Mouse (Mus musculus): ENCODE results near the gene Sprr2a1. TPM values are rescaled to one million over a fixed set of nuclear protein-coding genes. Genes with fewer than 3 reads are reported as not detected.
"Not testable (repeated sequence)": the region's sequence is repeated elsewhere in the genome, so short reads cannot be mapped to it uniquely, and the experiment has no call there.

Sprr2a1 gene
- total RNA-seq (2014; rRNA removed) (not detected in 2 replicates), polyA plus RNA-seq (2015; fragmentation: Nextera tagmentation; extraction: Ambion mirVana) (not detected in 2 replicates)

- H3K27me3 ChIP-seq (ENCODE audit: insufficient read depth, low read length); DNase-seq: not testable (repeated sequence)
- WGBS = no CpG with 5 or more reads among the region's 2 CpGs
Measured at GRCm38 (mm10) chr3:92215569-92215968, at the start of gene Sprr2a1, which contains the start of gene Sprr2a2. Sprr2a1 (plus strand) TSS chr3:92215799. Sprr2a2 (plus strand) TSS chr3:92215920.

GRCm38 (mm10) chr3:92169847-92170246 lies 45.8 kb upstream of the Sprr2a1 start:
- ATAC-seq = no peak

More at GRCm38 (mm10) chr3:92215569-92215968, at the start of gene Sprr2a1, which contains the start of gene Sprr2a2:
- not testable (repeated sequence) for H3K4me1 ChIP-seq (ENCODE audit: insufficient read depth); H3K9me3 ChIP-seq (ENCODE audit: low read length); H3K9ac ChIP-seq; H3K36me3 ChIP-seq (ENCODE audit: insufficient read depth); ATAC-seq; H3K4me3 ChIP-seq (ENCODE audit: low read depth, low read length); H3K4me2 ChIP-seq (ENCODE audit: low read depth); H3K27ac ChIP-seq (ENCODE audit: low read depth, low read length)

GRCm38 (mm10) chr3:92176880-92177279 lies 38.7 kb upstream of the Sprr2a1 start:
- no peaks in the 10 kb centered on the region for H3K4me1 ChIP-seq (ENCODE audit: insufficient read depth)
- TF ChIP-seq CTCF (IDR thresholded peaks at IDR 0.05; ENCODE audit: low read depth) = no peak
- H3K36me3 ChIP-seq (ENCODE audit: insufficient read depth) = no peaks in the 10 kb centered on the region
- H3K27me3 ChIP-seq (ENCODE audit: insufficient read depth, low read length) = no peaks in the 10 kb centered on the region
- no peak overlapping the region for H3K9ac ChIP-seq
- no peak for ATAC-seq
- no peaks in the 10 kb centered on the region for H3K9me3 ChIP-seq (ENCODE audit: low read length)
- no peak for DNase-seq
- no peak overlapping the region for H3K4me3 ChIP-seq (ENCODE audit: low read depth, low read length)
- H3K4me2 ChIP-seq (ENCODE audit: low read depth) = no peak overlapping the region
- WGBS = 64% methylated on average over 1 of the region's 1 CpGs
- no peak overlapping the region for H3K27ac ChIP-seq (ENCODE audit: low read depth, low read length)

More at GRCm38 (mm10) chr3:92169847-92170246, 45.8 kb upstream of the Sprr2a1 start:
- no peaks in the 10 kb centered on the region for H3K27me3 ChIP-seq (ENCODE audit: insufficient read depth, low read length)
- H3K27ac ChIP-seq (ENCODE audit: low read depth, low read length) = no peak overlapping the region
- no peaks in the 10 kb centered on the region for H3K4me1 ChIP-seq (ENCODE audit: insufficient read depth)
- H3K36me3 ChIP-seq (ENCODE audit: insufficient read depth) = no peaks in the 10 kb centered on the region
- no peak overlapping the region for H3K4me3 ChIP-seq (ENCODE audit: low read depth, low read length)
- H3K4me2 ChIP-seq (ENCODE audit: low read depth) = no peak overlapping the region
- H3K9me3 ChIP-seq (ENCODE audit: low read length) = no peaks in the 10 kb centered on the region
- no peak for TF ChIP-seq CTCF (IDR thresholded peaks at IDR 0.05; ENCODE audit: low read depth)
- H3K9ac ChIP-seq = no peak overlapping the region
- DNase-seq = no peak
- 88% methylated on average over 3 of the region's 3 CpGs for WGBS

GRCm38 (mm10) chr3:92195512-92196200 lies 19.9 kb upstream of the Sprr2a1 start:
- Histone ChIP-seq H3K9me3 (ENCODE audit: low read length) (no peaks in the 10 kb centered on the region), H3K27ac (ENCODE audit: low read depth, low read length) (no peak overlapping the region), H3K27me3 (ENCODE audit: insufficient read depth, low read length) (no peaks in the 10 kb centered on the region), H3K9ac (no peak overlapping the region), H3K4me2 (ENCODE audit: low read depth) (no peak overlapping the region), H3K4me1 (ENCODE audit: insufficient read depth) (no peaks in the 10 kb centered on the region), H3K4me3 (ENCODE audit: low read depth, low read length) (no peak overlapping the region), H3K36me3 (ENCODE audit: insufficient read depth) (no peaks in the 10 kb centered on the region)
- no peak for TF ChIP-seq CTCF (IDR thresholded peaks at IDR 0.05; ENCODE audit: low read depth)
- no peak for ATAC-seq
- 92% methylated on average over 6 of the region's 6 CpGs for WGBS
- DNase-seq = no peak

- H3K4me2 ChIP-seq (ENCODE audit: low read depth); H3K4me3 ChIP-seq (ENCODE audit: low read depth, low read length); DNase-seq; H3K4me1 ChIP-seq (ENCODE audit: insufficient read depth); H3K27me3 ChIP-seq (ENCODE audit: insufficient read depth, low read length); H3K27ac ChIP-seq (ENCODE audit: low read depth, low read length); H3K36me3 ChIP-seq (ENCODE audit: insufficient read depth); ATAC-seq; H3K9me3 ChIP-seq (ENCODE audit: low read length); H3K9ac ChIP-seq: not testable (repeated sequence)
- WGBS = no CpG with 5 or more reads among the region's 16 CpGs
Measured at GRCm38 (mm10) chr3:92211133-92211925, 4.3 kb upstream of the Sprr2a1 start.

GRCm38 (mm10) chr3:92212059-92212458 lies 3.5 kb upstream of the Sprr2a1 start:
- H3K27me3 ChIP-seq (ENCODE audit: insufficient read depth, low read length); H3K4me3 ChIP-seq (ENCODE audit: low read depth, low read length); H3K4me2 ChIP-seq (ENCODE audit: low read depth); DNase-seq; ATAC-seq; H3K4me1 ChIP-seq (ENCODE audit: insufficient read depth); H3K9me3 ChIP-seq (ENCODE audit: low read length); H3K9ac ChIP-seq; H3K36me3 ChIP-seq (ENCODE audit: insufficient read depth); H3K27ac ChIP-seq (ENCODE audit: low read depth, low read length): not testable (repeated sequence)
- WGBS = no CpG with 5 or more reads among the region's 1 CpGs

- not testable (repeated sequence) for H3K4me1 ChIP-seq (ENCODE audit: insufficient read depth); H3K27me3 ChIP-seq (ENCODE audit: insufficient read depth, low read length); H3K36me3 ChIP-seq (ENCODE audit: insufficient read depth); H3K9me3 ChIP-seq (ENCODE audit: low read length); H3K27ac ChIP-seq (ENCODE audit: low read depth, low read length); H3K4me2 ChIP-seq (ENCODE audit: low read depth); H3K9ac ChIP-seq; DNase-seq; H3K4me3 ChIP-seq (ENCODE audit: low read depth, low read length)
- ATAC-seq = peak; percentile 56; the same call in 1 of the 2 replicates
Measured at GRCm38 (mm10) chr3:92213651-92214050, 1.9 kb upstream of the Sprr2a1 start.

GRCm38 (mm10) chr3:92219031-92219430 lies 3.4 kb downstream of the Sprr2a1 start:
- not testable (repeated sequence) for H3K9me3 ChIP-seq (ENCODE audit: low read length); H3K27me3 ChIP-seq (ENCODE audit: insufficient read depth, low read length); H3K4me1 ChIP-seq (ENCODE audit: insufficient read depth); H3K4me3 ChIP-seq (ENCODE audit: low read depth, low read length); H3K36me3 ChIP-seq (ENCODE audit: insufficient read depth); H3K4me2 ChIP-seq (ENCODE audit: low read depth); H3K27ac ChIP-seq (ENCODE audit: low read depth, low read length); DNase-seq; H3K9ac ChIP-seq
- no CpG with 5 or more reads among the region's 8 CpGs for WGBS
- ATAC-seq = peak; percentile 32; the same call in 1 of the 2 replicates

- H3K36me3 ChIP-seq (ENCODE audit: insufficient read depth); ATAC-seq; H3K27me3 ChIP-seq (ENCODE audit: insufficient read depth, low read length); DNase-seq; H3K4me2 ChIP-seq (ENCODE audit: low read depth); H3K4me3 ChIP-seq (ENCODE audit: low read depth, low read length); H3K9ac ChIP-seq; H3K9me3 ChIP-seq (ENCODE audit: low read length); H3K4me1 ChIP-seq (ENCODE audit: insufficient read depth); H3K27ac ChIP-seq (ENCODE audit: low read depth, low read length): not testable (repeated sequence)
Measured at GRCm38 (mm10) chr3:92223708-92224107, 8.1 kb downstream of the Sprr2a1 start.

GRCm38 (mm10) chr3:92227410-92227809 lies 11.8 kb downstream of the Sprr2a1 start:
- H3K27ac ChIP-seq (ENCODE audit: low read depth, low read length); H3K9ac ChIP-seq; H3K36me3 ChIP-seq (ENCODE audit: insufficient read depth); H3K4me3 ChIP-seq (ENCODE audit: low read depth, low read length); DNase-seq; H3K9me3 ChIP-seq (ENCODE audit: low read length); ATAC-seq; H3K27me3 ChIP-seq (ENCODE audit: insufficient read depth, low read length); H3K4me1 ChIP-seq (ENCODE audit: insufficient read depth); H3K4me2 ChIP-seq (ENCODE audit: low read depth): not testable (repeated sequence)
- 71% methylated on average over 3 of the region's 3 CpGs for WGBS
